Mouse (Mus musculus) olfactory bulb, adult 2 months (tissue): ENCODE results near the gene Slc24a4.

Experiments
- CTCF ChIP-seq: fragments of 200-500 bp; IDR thresholded peaks from 2 replicates; pipeline ENCODE4 v1.5.1; 2012; ENCODE audit warnings: low read depth, mild to moderate bottlenecking, low read length, moderate library complexity; ENCODE audit not compliant: insufficient read depth
- POLR2A ChIP-seq: fragments of 200-500 bp; IDR thresholded peaks from 2 replicates; pipeline ENCODE4 v1.6.1; 2012; ENCODE audit warnings: mild to moderate bottlenecking, low read depth, low read length, moderate library complexity; ENCODE audit not compliant: insufficient read depth

- TF ChIP-seq POLR2A (no peak), CTCF (no peak)
These were observed 44.2 kb downstream of the Slc24a4 start for GRCm38 (mm10) chr12:102172746-102173145.
